Mouse (Mus musculus): ENCODE measurements around the gene Trio. TPM values are rescaled to one million over a fixed set of nuclear protein-coding genes. Genes with fewer than 3 reads are reported as not detected.

The Trio gene
- polyA plus RNA-seq, 1 experiment from 2014 or later = 15.9 TPM

DNA sequence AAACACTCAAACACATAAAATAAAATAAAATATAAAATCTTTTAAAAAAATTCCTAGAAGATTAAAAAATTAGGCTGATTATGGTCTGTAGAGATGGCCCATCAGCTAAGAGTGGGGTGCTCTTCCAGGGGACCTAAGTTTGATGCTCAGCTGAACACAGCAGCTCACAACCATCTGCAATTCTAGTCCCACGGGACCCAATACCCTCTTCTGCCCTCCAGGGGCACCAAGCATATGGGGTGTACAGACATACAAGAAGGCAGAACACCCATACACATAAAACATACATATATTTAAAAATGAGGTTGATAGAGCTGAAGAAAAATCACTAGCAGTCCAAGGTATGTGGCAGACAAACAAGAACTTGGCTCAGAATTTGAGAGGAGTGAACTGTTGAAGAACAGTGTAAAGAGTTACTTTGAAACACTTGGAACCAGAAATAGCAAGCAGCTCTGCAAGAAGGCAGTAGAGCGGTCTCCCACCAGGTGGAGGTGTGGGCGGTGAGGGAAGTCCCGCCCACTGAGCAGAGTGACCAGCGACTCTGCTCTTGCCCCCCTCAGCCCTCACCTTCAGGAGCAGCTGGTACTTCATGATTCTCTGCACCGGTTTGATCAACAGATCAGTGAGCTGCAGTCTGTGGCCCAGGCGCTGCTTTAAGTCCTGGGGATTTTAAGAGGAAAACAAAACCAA lies 270.9 kb downstream of the Trio start:
- H3K36me3 ChIP-seq = peaks cover 20% of the 10 kb centered on the region
- H3K27ac ChIP-seq = no peak overlapping the region
- no peaks in the 10 kb centered on the region for H3K9me3 ChIP-seq
- no peak overlapping the region for H3K9ac ChIP-seq
- no peak overlapping the region for H3K4me2 ChIP-seq (replicated peaks)
- 75% methylated on average over 7 of the region's 7 CpGs for WGBS
- H3K27me3 ChIP-seq (replicated peaks) = no peaks in the 10 kb centered on the region
- H3K4me3 ChIP-seq (replicated peaks) = no peak overlapping the region
- no peak for ATAC-seq
- peaks cover 6% of the 10 kb centered on the region; the same call in 1 of the 2 replicates for H3K4me1 ChIP-seq (replicated peaks)

DNA sequence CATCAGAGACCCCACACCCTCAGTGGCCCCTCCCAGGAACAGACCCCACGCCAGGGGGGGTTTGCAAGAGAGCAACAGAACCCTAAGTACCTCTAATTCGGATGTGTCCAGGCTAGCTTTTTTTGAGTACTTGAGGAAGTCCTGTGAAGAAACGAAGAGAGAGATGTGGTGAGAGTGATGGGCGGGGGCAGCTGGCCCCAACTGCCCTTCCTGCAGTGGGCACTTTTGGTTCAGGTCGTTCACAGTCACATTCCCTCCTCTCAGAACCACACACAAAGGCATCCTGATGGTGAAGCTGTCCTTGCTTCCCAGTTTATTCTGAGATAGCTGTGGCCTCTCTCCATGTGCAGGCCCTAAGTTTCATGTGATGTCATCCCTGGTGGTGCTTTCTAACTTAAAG lies 271.7 kb downstream of the Trio start:
- Histone ChIP-seq H3K4me3 (replicated peaks) (no peak overlapping the region), H3K36me3 (peaks cover 28% of the 10 kb centered on the region), H3K4me1 (replicated peaks) (peaks cover 6% of the 10 kb centered on the region; the same call in 1 of the 2 replicates), H3K4me2 (replicated peaks) (no peak overlapping the region), H3K27me3 (replicated peaks) (no peaks in the 10 kb centered on the region), H3K27ac (no peak overlapping the region), H3K9me3 (no peaks in the 10 kb centered on the region), H3K9ac (no peak overlapping the region)
- ATAC-seq = no peak
- 65% methylated on average over 5 of the region's 5 CpGs for WGBS

DNA sequence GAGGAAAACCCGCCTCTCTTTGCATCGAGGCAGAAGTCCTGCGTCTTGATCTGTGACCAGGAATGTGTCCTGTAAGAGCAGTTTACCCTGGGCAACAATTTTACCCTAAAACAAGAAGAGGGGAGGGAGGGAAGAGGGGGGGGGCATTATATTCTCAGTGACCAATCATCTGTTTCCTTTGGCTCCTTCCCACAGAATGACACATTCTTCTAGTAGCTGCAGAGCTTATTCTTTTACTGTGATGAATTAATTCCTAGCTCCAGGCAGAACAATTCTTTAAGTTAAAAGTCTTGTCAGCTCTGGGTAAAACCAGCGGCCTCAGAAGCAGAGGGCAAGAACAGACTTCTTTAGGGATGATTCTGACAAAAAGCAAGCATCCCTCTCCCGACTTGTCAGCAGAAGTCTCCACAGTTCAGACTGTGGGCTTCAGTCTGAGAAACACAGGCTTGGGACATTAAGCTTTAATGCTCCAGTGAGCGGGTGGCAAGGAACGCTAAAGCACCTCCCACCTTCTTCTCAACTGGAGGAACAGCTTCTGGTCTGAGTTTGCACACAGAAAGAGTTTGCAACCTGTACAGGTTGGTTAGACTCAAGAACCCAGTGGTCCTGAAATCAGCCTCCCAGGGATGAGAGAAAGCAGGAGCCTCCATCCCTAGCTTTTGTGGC lies 272.8 kb downstream of the Trio start:
- no peak overlapping the region for H3K9ac ChIP-seq
- no peak for ATAC-seq
- no peak overlapping the region for H3K27ac ChIP-seq
- H3K4me2 ChIP-seq (replicated peaks) = no peak overlapping the region
- H3K27me3 ChIP-seq (replicated peaks) = no peaks in the 10 kb centered on the region
- peaks cover 38% of the 10 kb centered on the region for H3K36me3 ChIP-seq
- no peak overlapping the region for H3K4me3 ChIP-seq (replicated peaks)
- 71% methylated on average over 7 of the region's 7 CpGs for WGBS
- H3K4me1 ChIP-seq (replicated peaks) = peaks cover 6% of the 10 kb centered on the region; the same call in 1 of the 2 replicates
- no peaks in the 10 kb centered on the region for H3K9me3 ChIP-seq

DNA sequence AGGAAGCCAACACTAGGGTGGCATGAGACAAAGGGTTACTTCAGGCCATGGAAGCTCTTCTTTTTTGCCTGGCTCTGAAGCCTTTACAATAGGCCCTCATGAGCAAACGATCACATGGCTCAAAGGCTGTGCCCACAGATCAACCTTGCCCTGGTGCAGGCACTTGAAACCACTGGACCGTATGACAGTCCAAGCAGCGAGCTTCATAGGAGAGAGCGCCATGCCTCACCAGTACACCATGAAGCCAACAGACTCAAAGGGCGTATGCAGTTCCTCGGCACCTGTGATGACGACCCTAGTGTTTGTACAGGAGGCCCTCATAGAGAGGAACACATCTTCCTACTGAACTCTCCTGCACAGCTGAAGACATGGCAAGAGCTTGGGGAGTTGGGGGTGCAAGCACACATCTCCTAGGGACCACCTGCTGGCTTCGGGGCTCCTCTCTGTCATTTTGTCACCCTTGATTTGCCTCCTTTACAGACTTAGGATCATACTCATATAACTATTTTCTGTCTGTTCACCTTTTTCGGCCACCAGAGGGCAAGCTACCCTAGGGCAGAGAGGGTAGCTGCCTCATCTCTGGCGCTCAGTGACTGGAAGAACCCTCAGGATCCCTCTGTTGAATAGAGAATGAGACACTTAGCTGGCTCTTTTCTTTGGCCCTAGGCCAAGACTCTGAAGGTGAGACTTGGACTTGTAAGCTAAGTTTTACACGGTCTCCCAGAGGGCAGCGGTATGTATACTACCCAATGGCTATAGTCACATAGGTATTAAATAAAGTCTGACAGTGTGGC lies 273.8 kb downstream of the Trio start:
- ATAC-seq = peak; percentile 55
- WGBS = 80% methylated on average over 12 of the region's 12 CpGs
- Histone ChIP-seq H3K9me3 (no peaks in the 10 kb centered on the region), H3K27ac (no peak overlapping the region), H3K4me2 (replicated peaks) (no peak overlapping the region), H3K36me3 (peaks cover 40% of the 10 kb centered on the region), H3K4me3 (replicated peaks) (no peak overlapping the region), H3K4me1 (replicated peaks) (peaks cover 6% of the 10 kb centered on the region; the same call in 1 of the 2 replicates), H3K27me3 (replicated peaks) (no peaks in the 10 kb centered on the region), H3K9ac (no peak overlapping the region)

DNA sequence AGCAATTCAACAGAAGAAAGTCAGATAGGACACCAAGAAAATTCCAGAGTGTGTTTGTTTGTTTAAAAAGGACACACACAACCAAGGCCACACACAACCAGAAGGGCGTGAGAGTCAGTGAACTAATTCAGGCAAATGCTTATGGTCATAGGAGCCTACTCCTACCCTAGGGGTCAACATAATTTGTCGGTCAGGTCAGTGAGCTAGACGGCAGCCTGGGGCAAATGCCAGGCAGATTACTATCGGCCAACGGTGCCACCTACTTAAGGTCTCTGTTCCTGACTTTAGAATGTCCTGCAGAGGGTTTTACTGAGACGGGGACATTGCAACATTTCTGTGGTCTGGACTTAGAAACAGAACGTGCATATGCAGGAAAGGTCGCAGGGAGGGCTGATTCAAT lies 276.9 kb downstream of the Trio start:
- no peak for ATAC-seq
- H3K9ac ChIP-seq = no peak overlapping the region
- 85% methylated on average over 8 of the region's 8 CpGs for WGBS
- H3K4me3 ChIP-seq (replicated peaks) = no peak overlapping the region
- no peak overlapping the region for H3K4me2 ChIP-seq (replicated peaks)
- peaks cover 42% of the 10 kb centered on the region for H3K36me3 ChIP-seq
- no peak overlapping the region for H3K27ac ChIP-seq
- H3K9me3 ChIP-seq = no peaks in the 10 kb centered on the region
- H3K4me1 ChIP-seq (replicated peaks) = peaks cover 2% of the 10 kb centered on the region
- H3K27me3 ChIP-seq (replicated peaks) = no peaks in the 10 kb centered on the region

DNA sequence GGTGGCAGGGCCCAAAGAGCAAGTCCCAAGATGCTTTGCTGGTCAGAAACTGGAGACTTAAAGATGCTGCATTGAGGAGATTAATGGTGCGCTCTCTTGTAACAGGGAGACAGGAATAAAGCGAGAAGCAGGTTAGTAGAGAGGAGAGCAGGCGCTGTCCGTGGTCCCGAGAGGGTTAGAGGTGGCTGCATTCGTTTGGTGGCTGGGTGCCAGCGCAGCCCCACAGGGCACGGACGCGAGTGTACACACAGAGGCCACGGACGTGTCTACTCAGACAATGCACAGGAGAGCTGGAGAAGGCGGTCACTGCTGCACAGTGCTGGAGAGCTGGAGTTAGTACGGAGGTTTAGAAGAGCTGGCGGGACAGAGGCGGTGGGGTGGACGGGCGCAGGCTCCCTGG lies 278.1 kb downstream of the Trio start:
- no peak overlapping the region for H3K4me3 ChIP-seq (replicated peaks)

DNA sequence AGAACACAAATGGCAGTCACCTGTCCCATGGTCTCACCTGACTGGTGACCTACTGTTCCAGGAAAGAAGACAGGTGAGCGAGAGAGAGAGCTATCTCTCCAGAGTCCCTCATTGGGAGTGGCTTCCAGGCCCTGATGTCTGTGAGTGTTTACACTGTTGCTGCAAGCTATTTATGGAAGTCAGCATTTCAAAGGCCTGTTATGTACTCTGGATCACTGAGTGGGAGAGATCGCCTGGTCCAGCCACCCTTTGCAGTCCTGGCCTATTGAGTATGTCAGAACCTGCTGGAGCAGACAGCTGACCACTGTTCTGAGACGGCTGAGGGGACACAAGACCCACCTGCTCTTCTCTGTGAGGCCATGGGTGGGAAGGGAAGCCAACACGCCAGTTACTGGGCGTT lies 280.7 kb downstream of the Trio start:
- WGBS = 77% methylated on average over 5 of the region's 5 CpGs
- Histone ChIP-seq H3K27ac (no peak overlapping the region), H3K36me3 (peaks cover 53% of the 10 kb centered on the region), H3K9me3 (no peaks in the 10 kb centered on the region), H3K4me1 (replicated peaks) (no peaks in the 10 kb centered on the region; the same call in 1 of the 2 replicates), H3K27me3 (replicated peaks) (no peaks in the 10 kb centered on the region), H3K4me3 (replicated peaks) (no peak overlapping the region), H3K9ac (no peak overlapping the region), H3K4me2 (replicated peaks) (no peak overlapping the region)
- ATAC-seq = no peak

More for the DNA sequence above, 278.1 kb downstream of the Trio start:
- peaks cover 44% of the 10 kb centered on the region for H3K36me3 ChIP-seq
- no peak for ATAC-seq
- 89% methylated on average over 18 of the region's 18 CpGs for WGBS
- no peaks in the 10 kb centered on the region for H3K27me3 ChIP-seq (replicated peaks)
- no peak overlapping the region for H3K27ac ChIP-seq
- no peaks in the 10 kb centered on the region; the same call in 1 of the 2 replicates for H3K4me1 ChIP-seq (replicated peaks)
- no peaks in the 10 kb centered on the region for H3K9me3 ChIP-seq
- no peak overlapping the region for H3K9ac ChIP-seq
- no peak overlapping the region for H3K4me2 ChIP-seq (replicated peaks)

DNA sequence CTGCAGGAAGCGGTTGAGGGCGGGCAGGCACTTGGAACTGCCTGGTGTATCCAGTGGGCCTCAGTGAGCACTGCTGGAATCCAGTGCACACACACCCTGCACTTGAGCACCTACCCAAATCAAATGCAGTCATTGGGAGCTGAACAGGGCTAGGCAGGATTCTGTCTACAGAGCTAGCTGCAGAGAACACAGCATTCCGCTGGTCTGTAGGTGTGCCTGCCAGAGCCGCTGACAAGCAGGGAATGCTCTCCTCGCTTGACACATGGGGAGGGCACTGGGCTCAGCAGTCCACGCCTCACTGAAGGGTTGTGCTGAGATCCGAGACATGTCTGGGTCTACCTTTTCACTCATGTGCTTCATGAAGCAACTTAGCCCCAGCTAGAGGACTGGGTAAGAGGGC lies 285.6 kb downstream of the Trio start:
- 85% methylated on average over 7 of the region's 7 CpGs for WGBS
- no peak for ATAC-seq
- no peaks in the 10 kb centered on the region for H3K4me1 ChIP-seq (replicated peaks)
- H3K9ac ChIP-seq = no peak overlapping the region
- H3K4me3 ChIP-seq (replicated peaks) = no peak overlapping the region
- peaks cover 44% of the 10 kb centered on the region for H3K36me3 ChIP-seq
- H3K27ac ChIP-seq = no peak overlapping the region
- no peaks in the 10 kb centered on the region for H3K27me3 ChIP-seq (replicated peaks)
- H3K4me2 ChIP-seq (replicated peaks) = no peak overlapping the region
- no peaks in the 10 kb centered on the region for H3K9me3 ChIP-seq

DNA sequence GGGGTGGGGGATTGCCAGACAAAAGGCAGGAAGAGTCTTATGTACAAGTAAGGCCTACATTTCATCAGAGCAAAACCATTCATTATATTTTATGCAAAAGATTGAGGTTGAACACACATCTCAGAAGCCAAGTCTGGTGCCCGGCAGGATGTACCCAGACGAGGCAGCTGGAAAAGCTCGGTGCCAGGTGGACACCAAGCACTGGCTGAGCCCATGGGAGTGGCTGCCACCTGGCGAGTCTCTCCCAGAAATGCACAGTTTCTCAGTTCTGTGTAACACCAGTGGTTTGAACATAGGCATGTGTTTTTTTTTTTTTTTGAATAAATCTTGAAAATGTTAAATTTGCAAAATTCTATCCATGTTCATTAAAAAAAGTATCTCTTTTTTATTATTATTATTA lies 293.8 kb downstream of the Trio start:
- 87% methylated on average over 4 of the region's 4 CpGs for WGBS
- H3K9me3 ChIP-seq = no peaks in the 10 kb centered on the region
- ATAC-seq = no peak

DNA sequence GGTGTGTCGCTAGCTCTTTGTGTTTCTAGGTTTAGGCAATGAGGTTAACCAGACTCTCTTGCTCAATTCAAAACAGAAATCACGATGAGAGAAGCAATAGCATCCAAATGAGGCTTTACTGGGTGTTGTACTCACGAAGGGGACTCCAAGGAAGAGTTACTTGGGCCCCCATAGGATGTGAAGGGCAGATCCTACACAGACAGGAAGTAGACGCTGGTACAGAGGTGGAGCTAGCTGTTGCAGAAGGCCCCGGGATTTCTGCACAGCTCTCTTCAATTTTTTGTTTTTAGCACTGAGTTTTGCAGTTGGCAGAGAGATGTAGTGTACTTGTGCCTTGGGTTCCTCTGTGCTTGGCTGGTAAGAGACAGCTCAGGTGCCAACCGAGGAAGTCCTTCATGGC lies 299.4 kb downstream of the Trio start:
- peaks cover 4% of the 10 kb centered on the region for H3K4me1 ChIP-seq (replicated peaks)
- no peak for ATAC-seq
- no peaks in the 10 kb centered on the region for H3K9me3 ChIP-seq
- no peaks in the 10 kb centered on the region for H3K36me3 ChIP-seq
- no peak overlapping the region for H3K9ac ChIP-seq
- H3K4me3 ChIP-seq (replicated peaks) = no peak overlapping the region
- 72% methylated on average over 6 of the region's 6 CpGs for WGBS
- H3K27ac ChIP-seq = no peak overlapping the region
- H3K27me3 ChIP-seq (replicated peaks) = no peaks in the 10 kb centered on the region
- no peak overlapping the region for H3K4me2 ChIP-seq (replicated peaks)

More for the DNA sequence above, 293.8 kb downstream of the Trio start:
- Histone ChIP-seq H3K4me3 (replicated peaks) (no peak overlapping the region), H3K36me3 (peaks cover 23% of the 10 kb centered on the region), H3K4me2 (replicated peaks) (no peak overlapping the region), H3K9ac (no peak overlapping the region), H3K4me1 (replicated peaks) (no peaks in the 10 kb centered on the region), H3K27me3 (replicated peaks) (no peaks in the 10 kb centered on the region), H3K27ac (no peak overlapping the region)

DNA sequence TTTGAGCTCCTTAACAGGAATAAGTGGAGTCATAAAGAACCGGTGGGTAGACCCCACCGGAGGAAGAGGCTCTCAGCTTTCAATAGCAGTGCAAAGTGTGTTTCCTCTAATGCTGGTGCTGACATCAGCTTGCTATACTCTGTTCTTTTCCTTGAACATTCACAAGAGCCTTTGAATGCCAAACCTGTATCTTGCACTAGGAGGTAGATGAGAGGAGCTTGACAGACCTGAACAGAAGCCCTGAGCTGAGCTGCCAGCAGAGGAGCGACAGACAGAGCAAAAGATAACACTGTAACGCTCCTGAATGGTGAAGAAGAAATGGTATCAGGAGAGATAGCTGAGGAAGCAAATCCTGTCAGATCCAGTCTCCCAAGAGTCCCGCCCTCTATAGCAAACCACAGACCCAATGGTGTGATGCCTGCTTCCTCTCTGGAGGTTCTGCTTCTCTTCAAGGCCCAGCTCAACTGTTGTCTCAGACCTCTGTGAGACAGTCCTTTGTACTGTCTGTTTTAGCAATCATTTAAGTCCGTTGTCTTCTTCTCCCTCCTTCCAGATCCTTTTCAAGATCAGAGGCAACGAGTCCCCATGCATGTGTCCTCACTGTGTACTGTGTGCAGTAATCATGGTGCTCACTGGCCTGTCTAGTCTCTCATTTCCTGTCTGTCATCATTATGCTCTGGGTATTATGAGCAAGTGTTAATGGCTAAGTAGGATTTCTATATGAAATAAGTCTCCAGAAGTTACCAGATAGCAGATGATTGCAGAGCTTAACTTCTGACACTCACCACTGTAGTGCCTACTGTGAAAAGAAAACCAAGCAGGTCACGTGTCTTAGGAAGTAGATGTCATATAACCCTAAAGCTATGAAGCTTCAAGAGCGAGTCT lies 300.6 kb downstream of the Trio start:
- H3K4me1 ChIP-seq (replicated peaks) = peaks cover 4% of the 10 kb centered on the region
- no peak overlapping the region for H3K4me3 ChIP-seq (replicated peaks)
- H3K36me3 ChIP-seq = no peaks in the 10 kb centered on the region
- 0 out of 2 replicates have a peak overlapping the region, but pooled peaks have one; percentile 36 for H3K27ac ChIP-seq
- H3K9me3 ChIP-seq = no peaks in the 10 kb centered on the region
- WGBS = 59% methylated on average over 9 of the region's 9 CpGs
- no peak overlapping the region for H3K9ac ChIP-seq
- H3K4me2 ChIP-seq (replicated peaks) = no peak overlapping the region
- ATAC-seq = no peak
- H3K27me3 ChIP-seq (replicated peaks) = no peaks in the 10 kb centered on the region
